Mouse (Mus musculus) limb, embryonic 14.5 days (tissue): ENCODE measurements around the gene Crhbp. TPM values are rescaled to one million over a fixed set of nuclear protein-coding genes. Genes with fewer than 3 reads are reported as not detected.

ENCODE experiments used
- ATAC-seq: fragments of 200-750 bp; cut with Nextera tagmentation; 2 replicates; pipeline ENCODE4 v1.8.0; 2017; ENCODE audit warnings: low read depth, moderate number of reproducible peaks, moderate TSS enrichment; ENCODE audit not compliant: low FRiP score
- DNase-seq: peaks from one replicate; pipeline ENCODE4 v3.0.0-alpha.2; 2015; ENCODE audit warnings: low spot score
- H3K27ac ChIP-seq: fragments of 300-500 bp; sonication (generic); replicated peaks from 2 replicates; pipeline ENCODE4 v1.5.1; 2014; ENCODE audit warnings: low read depth, mild to moderate bottlenecking, low read length, moderate library complexity, mixed read lengths
- H3K27me3 ChIP-seq: fragments of 300-500 bp; sonication (generic); 2 replicates; pipeline ENCODE4 v1.6.1; 2014; ENCODE audit warnings: low read length, mixed read lengths; ENCODE audit not compliant: control insufficient read depth, insufficient read depth
- H3K36me3 ChIP-seq: fragments of 300-500 bp; sonication (generic); 2 replicates; pipeline ENCODE4 v1.6.1; 2014; ENCODE audit warnings: mild to moderate bottlenecking, low read length, moderate library complexity, mixed read lengths; ENCODE audit not compliant: control insufficient read depth, insufficient read depth
- H3K4me1 ChIP-seq: fragments of 300-500 bp; sonication (generic); 2 replicates; pipeline ENCODE4 v1.6.1; 2014; ENCODE audit warnings: antibody characterized with exemption, low read length, mixed read lengths; ENCODE audit not compliant: control insufficient read depth, insufficient read depth
- H3K4me2 ChIP-seq: fragments of 300-500 bp; sonication (generic); replicated peaks from 2 replicates; pipeline ENCODE4 v1.6.1; 2014; ENCODE audit warnings: low read depth, mild to moderate bottlenecking, low read length, moderate library complexity; ENCODE audit not compliant: severe bottlenecking
- H3K4me3 ChIP-seq: fragments of 300-500 bp; sonication (generic); replicated peaks from 2 replicates; pipeline ENCODE4 v1.5.1; 2014; ENCODE audit warnings: low read length
- H3K9ac ChIP-seq: fragments of 300-500 bp; sonication (generic); 2 replicates; pipeline ENCODE4 v1.6.1; 2014; ENCODE audit warnings: mild to moderate bottlenecking, low read depth, low read length, moderate library complexity; ENCODE audit not compliant: severe bottlenecking
- H3K9me3 ChIP-seq: fragments of 300-500 bp; sonication (generic); 2 replicates; pipeline ENCODE4 v1.6.1; 2016; ENCODE audit warnings: low read length; ENCODE audit not compliant: control insufficient read depth
- POLR2A ChIP-seq: fragments of 200-500 bp; IDR thresholded peaks from 2 replicates; pipeline ENCODE4 v1.8.0; 2012; ENCODE audit warnings: inconsistent platforms, mild to moderate bottlenecking, moderate library complexity, borderline replicate concordance; ENCODE audit not compliant: insufficient read depth, insufficient read length; ENCODE audit errors: extremely low read depth
- WGBS: fragments of 180-500 bp; shearing (Covaris S2); extraction: QIAGEN DNeasy Blood & Tissue Kit; methylation state at CpG from one replicate; pipeline ENCODE4 v1.1.7; 2014; 5-methylcytosine and 5-hydroxymethylcytosine counted together
- polyA plus RNA-seq, 2 experiments: library from polyadenylated mRNA; depleted of rRNA in 1 of 2; stranded (reverse) in 1 of 2; unstranded in 1 of 2; fragments of >200 nt; fragmentation: Nextera tagmentation in 1 of 2; extraction: Ambion mirVana in 1 of 2; gene quantifications; 2 replicates each; pipeline versions ENCODE4 v1.2.1 to v1.2.3; 2012 to 2014

Gene Crhbp
- polyA plus RNA-seq, 2 experiments = 0.20 to 0.32 TPM

- no peak overlapping the region for H3K9ac ChIP-seq
- ATAC-seq (no peak), DNase-seq (no peak)
- H3K9me3 ChIP-seq = no peaks in the 10 kb centered on the region
- H3K27ac ChIP-seq = no peak overlapping the region
- H3K4me1 ChIP-seq = no peaks in the 10 kb centered on the region
- no peak overlapping the region for H3K4me2 ChIP-seq
- H3K27me3 ChIP-seq = no peaks in the 10 kb centered on the region
- TF ChIP-seq POLR2A = no peak
- H3K4me3 ChIP-seq = no peak overlapping the region
- WGBS = 92% methylated on average over 9 of the region's 9 CpGs
- H3K36me3 ChIP-seq = no peaks in the 10 kb centered on the region
Observed at GRCm38 (mm10) chr13:95450636-95451210, 6.0 kb upstream of the Crhbp start.

DNA sequence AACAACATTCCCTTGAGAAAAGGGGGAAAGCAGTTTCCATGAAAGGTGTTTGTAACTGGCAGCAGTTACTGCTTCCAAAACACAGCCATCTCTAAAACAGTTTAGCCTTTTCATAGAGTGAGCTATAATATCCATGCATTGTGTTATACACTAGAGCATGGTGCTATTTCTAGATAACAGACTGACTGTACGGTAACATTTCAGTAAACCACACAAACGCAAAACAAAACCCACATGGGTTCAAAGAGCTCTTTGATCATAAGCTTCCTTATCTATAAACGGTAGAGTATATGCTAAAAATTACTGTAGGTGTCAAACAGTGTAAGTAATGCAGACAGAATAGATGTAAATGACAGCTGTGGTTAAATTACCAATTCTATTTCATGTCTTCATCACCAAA, 5.0 kb upstream of the Crhbp start:
- Histone ChIP-seq H3K27me3 (peaks cover 6% of the 10 kb centered on the region; the same call in 1 of the 2 replicates), H3K4me2 (no peak overlapping the region), H3K9ac (no peak overlapping the region), H3K36me3 (no peaks in the 10 kb centered on the region), H3K4me3 (no peak overlapping the region), H3K4me1 (no peaks in the 10 kb centered on the region), H3K27ac (no peak overlapping the region), H3K9me3 (no peaks in the 10 kb centered on the region)
- ATAC-seq = no peak
- 76% methylated on average over 3 of the region's 3 CpGs for WGBS
- no peak for DNase-seq
- no peak for TF ChIP-seq POLR2A

DNA sequence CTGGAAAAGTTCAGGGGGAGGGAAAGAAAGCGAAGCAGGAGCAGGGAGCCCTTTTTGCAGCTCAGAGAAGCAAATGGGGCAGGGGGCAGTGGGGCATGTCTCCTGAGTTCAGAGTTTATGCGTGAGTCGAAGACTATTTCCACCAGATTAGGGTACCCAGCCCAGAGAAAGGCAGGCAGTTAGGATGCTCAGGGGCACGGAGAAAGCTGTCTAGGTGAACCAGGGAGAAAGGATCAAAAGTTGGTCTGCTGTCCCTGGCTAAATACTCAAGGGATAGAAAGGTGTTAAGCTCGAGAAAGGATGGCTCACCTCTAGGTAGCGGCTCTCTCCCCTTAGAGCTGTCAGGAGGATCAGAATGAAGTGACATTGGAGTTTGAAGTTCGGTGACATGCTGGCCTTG, 433 bp downstream of the Crhbp start:
- H3K9ac ChIP-seq = peak overlapping the region; percentile 52; the same call in 1 of the 2 replicates
- peak overlapping the region; percentile 44 for H3K4me3 ChIP-seq

DNA sequence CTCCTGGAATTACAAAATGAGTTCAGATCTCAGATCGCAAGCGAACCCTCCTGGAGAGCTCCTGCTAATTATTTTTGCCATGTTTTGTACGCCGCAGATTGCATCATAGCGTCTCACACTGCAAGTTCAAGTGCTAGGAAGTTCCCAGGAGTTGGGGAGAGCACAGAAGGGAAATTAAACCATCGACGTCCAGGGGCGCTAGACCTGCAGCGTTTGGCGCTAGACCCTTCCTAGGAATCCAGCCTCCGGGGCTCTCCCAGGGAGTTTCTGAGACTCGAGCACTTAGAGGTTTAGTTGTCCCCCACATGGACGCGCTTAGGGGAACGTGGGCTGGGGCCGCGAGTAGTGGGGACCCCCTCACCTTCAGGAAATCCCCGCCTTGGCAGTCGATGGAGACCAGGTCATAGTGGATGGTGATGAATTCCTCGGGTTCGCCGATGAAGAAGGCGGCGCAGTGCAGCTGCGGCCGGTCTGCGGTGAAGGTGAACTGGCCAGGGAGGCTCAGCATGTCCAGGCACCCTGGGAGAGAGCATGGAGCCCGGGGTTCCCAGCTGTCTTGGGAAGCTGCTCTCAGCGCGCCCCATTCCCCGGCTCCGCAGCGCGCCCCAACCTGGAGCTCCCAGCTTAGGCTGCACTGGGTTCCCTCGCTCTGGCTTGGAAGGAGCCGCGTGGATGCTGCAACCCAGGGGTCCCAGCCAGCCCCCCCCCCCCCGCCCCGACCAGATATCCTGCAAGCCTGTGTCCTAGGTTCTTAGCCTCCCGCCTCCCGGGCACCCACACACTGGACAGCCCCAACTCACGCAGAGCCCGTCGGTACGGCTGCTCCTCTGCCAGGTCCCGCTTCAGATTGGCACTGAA, 1.1 kb downstream of the Crhbp start:
- Histone ChIP-seq H3K27ac (no peak overlapping the region), H3K4me1 (no peaks in the 10 kb centered on the region), H3K4me2 (peak overlapping the region; percentile 91), H3K9me3 (no peaks in the 10 kb centered on the region), H3K4me3 (peak overlapping the region; percentile 44), H3K9ac (peak overlapping the region; percentile 52), H3K27me3 (peaks cover 27% of the 10 kb centered on the region; the same call in 1 of the 2 replicates), H3K36me3 (no peaks in the 10 kb centered on the region)
- TF ChIP-seq POLR2A = no peak
- WGBS = 2% methylated on average over 43 of the region's 46 CpGs
- DNase-seq (peak; percentile 65), ATAC-seq (peak; percentile 55; the same call in 1 of the 2 replicates)

More for the DNA sequence above, 433 bp downstream of the Crhbp start:
- H3K9me3 ChIP-seq = no peaks in the 10 kb centered on the region
- H3K27me3 ChIP-seq = peaks cover 27% of the 10 kb centered on the region; the same call in 1 of the 2 replicates
- H3K4me1 ChIP-seq = no peaks in the 10 kb centered on the region
- no peaks in the 10 kb centered on the region for H3K36me3 ChIP-seq
- WGBS = 7% methylated on average over 7 of the region's 7 CpGs
- TF ChIP-seq POLR2A = no peak
- no peak for DNase-seq
- no peak for ATAC-seq
- peak overlapping the region; percentile 91 for H3K4me2 ChIP-seq
- H3K27ac ChIP-seq = no peak overlapping the region

GRCm38 (mm10) chr13:95442901-95443300, 1.8 kb downstream of the Crhbp start:
- WGBS = 6% methylated on average over 4 of the region's 4 CpGs
- peak overlapping the region; percentile 91; the same call in 1 of the 2 replicates for H3K4me2 ChIP-seq
- H3K4me3 ChIP-seq = peak overlapping the region; percentile 44; the same call in 1 of the 2 replicates
- ATAC-seq (no peak), DNase-seq (no peak)
- no peak overlapping the region for H3K27ac ChIP-seq
- H3K36me3 ChIP-seq = no peaks in the 10 kb centered on the region
- no peak overlapping the region for H3K9ac ChIP-seq
- no peaks in the 10 kb centered on the region for H3K9me3 ChIP-seq
- TF ChIP-seq POLR2A = no peak
- H3K4me1 ChIP-seq = no peaks in the 10 kb centered on the region
- peaks cover 27% of the 10 kb centered on the region; the same call in 1 of the 2 replicates for H3K27me3 ChIP-seq
